Mouse (Mus musculus): ENCODE measurements around the gene Dlk1.

Gene Dlk1

DNA sequence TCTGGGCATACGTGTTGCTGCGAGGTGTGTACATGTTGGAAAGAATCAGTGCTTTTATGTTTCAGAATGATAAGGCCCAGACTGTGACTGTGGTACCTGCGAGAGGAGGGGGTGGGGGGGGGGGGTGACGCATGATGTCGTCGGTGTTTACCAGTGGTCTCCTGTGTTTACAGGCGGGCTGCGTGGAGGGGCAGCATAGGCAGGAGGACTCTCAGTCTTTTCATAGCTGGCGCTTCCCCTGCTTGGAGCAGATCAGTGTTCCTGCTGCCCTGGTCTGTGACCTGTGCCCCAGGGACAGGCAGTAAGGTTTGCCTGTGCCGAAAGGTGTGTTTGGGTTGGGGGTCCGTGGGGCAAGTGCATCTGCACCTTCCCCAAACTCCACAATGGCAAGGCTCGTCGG is at the start of gene Dlk1:
Gene Dlk1, plus strand, starts transcription at position 232 of the 400 bp plus-strand sequence.
- H3K27me3 ChIP-seq (ENCODE audit: control insufficient read depth, insufficient read depth, low read length, poor library complexity, severe bottlenecking) = peaks cover 4% of the 10 kb centered on the region; the same call in 1 of the 2 replicates
- DNase-seq (ENCODE audit: low read depth, low spot score) = no peak
- no peaks in the 10 kb centered on the region for H3K36me3 ChIP-seq (ENCODE audit: control insufficient read depth, insufficient read depth, low read length, poor library complexity, severe bottlenecking)

DNA sequence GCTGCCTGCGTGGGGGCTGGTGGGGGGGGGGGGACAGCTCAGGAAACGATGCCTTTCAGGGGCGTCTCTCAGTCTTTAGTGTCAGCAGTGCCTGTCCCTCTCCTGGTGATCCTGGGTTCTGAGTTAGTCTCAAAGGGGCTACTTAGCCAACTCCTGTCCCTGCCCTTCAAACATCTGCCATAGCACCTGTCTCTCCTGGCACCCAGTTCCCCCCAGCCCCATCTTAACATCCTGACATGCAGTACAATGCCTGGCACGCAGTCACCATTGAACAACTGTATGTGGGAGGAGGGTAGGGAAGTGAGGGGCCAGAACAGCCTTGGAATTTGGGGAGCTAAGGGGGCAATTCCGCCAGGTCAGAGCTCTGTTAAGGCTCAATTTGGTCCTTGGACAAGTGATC is 49.7 kb upstream of the Dlk1 start:
- Histone ChIP-seq H3K27me3 (ENCODE audit: control insufficient read depth, insufficient read depth, low read length, poor library complexity, severe bottlenecking) (no peaks in the 10 kb centered on the region), H3K36me3 (ENCODE audit: control insufficient read depth, insufficient read depth, low read length, poor library complexity, severe bottlenecking) (no peaks in the 10 kb centered on the region)
- no peak for DNase-seq (ENCODE audit: low read depth, low spot score)

- no peaks in the 10 kb centered on the region for H3K27me3 ChIP-seq (ENCODE audit: control insufficient read depth, insufficient read depth, low read length, poor library complexity, severe bottlenecking)
- H3K36me3 ChIP-seq (ENCODE audit: control insufficient read depth, insufficient read depth, low read length, poor library complexity, severe bottlenecking) = no peaks in the 10 kb centered on the region
Observed at GRCm38 (mm10) chr12:109403752-109404151, 48.9 kb upstream of the Dlk1 start.

DNA sequence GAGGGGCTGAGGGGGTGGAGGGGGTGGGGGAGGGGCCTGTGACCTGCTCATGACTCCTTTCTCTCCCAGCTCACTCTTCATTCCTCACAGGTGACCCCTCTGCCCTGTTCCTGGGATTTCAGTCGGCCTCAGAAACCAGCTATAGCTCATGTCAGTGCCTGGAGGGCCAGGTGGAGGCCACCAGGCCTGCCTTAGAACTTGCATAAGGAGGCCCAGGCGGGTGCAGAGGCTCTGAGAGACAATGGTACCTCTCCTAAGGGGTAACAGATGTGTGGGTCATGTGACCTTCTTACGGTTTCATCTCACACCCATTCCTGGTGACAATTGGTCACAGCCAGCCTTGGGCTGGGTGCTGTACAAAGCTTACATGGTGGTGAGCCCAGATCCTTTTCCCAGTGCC is 46.6 kb upstream of the Dlk1 start:
- Histone ChIP-seq H3K36me3 (ENCODE audit: control insufficient read depth, insufficient read depth, low read length, poor library complexity, severe bottlenecking) (no peaks in the 10 kb centered on the region), H3K27me3 (ENCODE audit: control insufficient read depth, insufficient read depth, low read length, poor library complexity, severe bottlenecking) (no peaks in the 10 kb centered on the region)
- DNase-seq (ENCODE audit: low read depth, low spot score) = no peak

More at GRCm38 (mm10) chr12:109403752-109404151, 48.9 kb upstream of the Dlk1 start:
- DNase-seq (ENCODE audit: low read depth, low spot score) = no peak

DNA sequence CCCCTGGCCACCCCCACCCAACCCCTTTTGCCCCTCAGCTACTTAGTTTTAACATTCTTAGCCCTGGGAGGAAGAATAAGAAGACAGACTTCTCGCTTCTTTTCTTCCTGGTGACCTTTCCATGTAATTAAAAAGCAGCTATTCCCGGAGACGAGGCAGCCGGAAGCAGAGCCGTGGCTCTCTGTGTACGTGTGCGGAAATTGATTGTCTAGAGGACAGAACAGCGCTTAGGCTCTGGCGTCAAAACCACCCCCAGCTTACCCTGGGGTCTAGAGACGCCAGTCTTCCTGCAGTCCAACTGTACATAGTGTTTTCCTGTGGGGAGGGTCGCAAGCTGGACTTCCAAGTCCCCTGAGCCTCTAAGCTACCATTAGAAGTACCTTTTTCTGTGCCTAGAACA is 41.9 kb upstream of the Dlk1 start:
- Histone ChIP-seq H3K27me3 (ENCODE audit: control insufficient read depth, insufficient read depth, low read length, poor library complexity, severe bottlenecking) (no peaks in the 10 kb centered on the region; the same call in 1 of the 2 replicates), H3K36me3 (ENCODE audit: control insufficient read depth, insufficient read depth, low read length, poor library complexity, severe bottlenecking) (no peaks in the 10 kb centered on the region)
- no peak for DNase-seq (ENCODE audit: low read depth, low spot score)

GRCm38 (mm10) chr12:109411172-109412070 is 41.2 kb upstream of the Dlk1 start:
- DNase-seq (ENCODE audit: low read depth, low spot score) = no peak
- Histone ChIP-seq H3K27me3 (ENCODE audit: control insufficient read depth, insufficient read depth, low read length, poor library complexity, severe bottlenecking) (no peaks in the 10 kb centered on the region; the same call in 1 of the 2 replicates), H3K36me3 (ENCODE audit: control insufficient read depth, insufficient read depth, low read length, poor library complexity, severe bottlenecking) (no peaks in the 10 kb centered on the region)

- no peaks in the 10 kb centered on the region; the same call in 1 of the 2 replicates for H3K27me3 ChIP-seq (ENCODE audit: control insufficient read depth, insufficient read depth, low read length, poor library complexity, severe bottlenecking)
- H3K36me3 ChIP-seq (ENCODE audit: control insufficient read depth, insufficient read depth, low read length, poor library complexity, severe bottlenecking) = no peaks in the 10 kb centered on the region
- DNase-seq (ENCODE audit: low read depth, low spot score) = no peak
Observed at GRCm38 (mm10) chr12:109412071-109412440, 40.6 kb upstream of the Dlk1 start.

DNA sequence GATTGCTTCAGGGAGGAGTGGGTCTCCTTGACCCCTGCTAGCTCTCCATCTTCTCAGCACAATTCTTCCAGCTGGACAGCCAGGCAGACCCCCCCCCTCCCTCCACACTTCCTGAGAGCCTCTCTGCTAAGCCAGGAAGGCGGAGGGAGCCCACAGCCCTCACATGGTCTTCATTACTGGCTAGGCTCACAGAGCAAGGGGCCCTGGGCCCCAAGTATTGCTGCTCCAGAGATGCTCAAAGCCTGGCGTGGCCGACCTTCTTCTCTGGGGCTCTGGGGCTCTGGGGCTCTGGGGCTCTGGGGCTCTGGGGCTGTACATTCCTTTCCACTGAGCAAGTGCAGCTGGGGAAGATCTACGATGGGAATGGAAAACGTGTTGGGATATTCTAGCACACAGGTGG is 39.9 kb upstream of the Dlk1 start:
- H3K27me3 ChIP-seq (ENCODE audit: control insufficient read depth, insufficient read depth, low read length, poor library complexity, severe bottlenecking) = no peaks in the 10 kb centered on the region; the same call in 1 of the 2 replicates
- no peak for DNase-seq (ENCODE audit: low read depth, low spot score)
- H3K36me3 ChIP-seq (ENCODE audit: control insufficient read depth, insufficient read depth, low read length, poor library complexity, severe bottlenecking) = no peaks in the 10 kb centered on the region

DNA sequence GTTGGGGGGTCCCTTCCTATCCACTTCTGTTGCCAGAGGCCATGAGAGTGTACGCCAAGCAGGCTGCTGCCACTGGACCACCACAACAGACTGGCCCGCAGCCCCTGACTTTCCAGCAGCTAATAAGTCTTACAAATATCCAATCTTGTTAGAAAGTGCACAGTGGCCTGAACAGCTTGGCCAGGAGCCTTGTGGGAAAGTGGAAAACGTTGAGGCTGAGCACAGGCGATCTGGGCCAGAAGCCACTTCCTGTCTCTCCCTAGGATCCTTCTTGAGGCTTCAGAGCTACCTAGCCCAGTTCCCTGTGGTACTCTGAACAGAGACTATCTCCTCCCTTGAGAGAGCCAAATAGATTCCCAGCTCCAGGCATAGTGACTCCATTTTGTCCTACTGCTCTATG is 39.3 kb upstream of the Dlk1 start:
- no peaks in the 10 kb centered on the region; the same call in 1 of the 2 replicates for H3K27me3 ChIP-seq (ENCODE audit: control insufficient read depth, insufficient read depth, low read length, poor library complexity, severe bottlenecking)
- DNase-seq (ENCODE audit: low read depth, low spot score) = no peak
- H3K36me3 ChIP-seq (ENCODE audit: control insufficient read depth, insufficient read depth, low read length, poor library complexity, severe bottlenecking) = no peaks in the 10 kb centered on the region

DNA sequence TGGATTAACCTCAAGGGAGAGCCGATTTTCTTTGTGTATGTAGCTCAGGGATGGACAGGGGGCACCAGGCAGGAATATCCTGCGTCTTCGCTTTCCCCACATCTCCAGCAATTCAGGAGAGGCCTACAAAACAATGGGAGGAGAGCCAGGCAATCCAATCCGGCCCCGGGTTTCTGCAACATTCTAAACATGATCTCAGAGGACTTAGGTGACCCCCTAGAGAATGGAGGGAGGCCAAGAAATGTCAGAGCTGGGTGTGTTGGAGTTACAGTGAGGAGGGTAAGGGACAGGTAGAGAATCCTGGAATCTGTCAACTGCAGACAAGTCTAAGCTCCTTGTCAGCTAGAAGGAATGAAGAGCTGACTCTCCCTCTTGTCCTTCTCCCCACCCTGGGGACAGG is 35.9 kb upstream of the Dlk1 start:
- DNase-seq (ENCODE audit: low read depth, low spot score) = no peak
- H3K27me3 ChIP-seq (ENCODE audit: control insufficient read depth, insufficient read depth, low read length, poor library complexity, severe bottlenecking) = no peaks in the 10 kb centered on the region; the same call in 1 of the 2 replicates
- no peaks in the 10 kb centered on the region for H3K36me3 ChIP-seq (ENCODE audit: control insufficient read depth, insufficient read depth, low read length, poor library complexity, severe bottlenecking)

GRCm38 (mm10) chr12:109417476-109418201 is 35.0 kb upstream of the Dlk1 start:
- DNase-seq (ENCODE audit: low read depth, low spot score) = no peak
- Histone ChIP-seq H3K27me3 (ENCODE audit: control insufficient read depth, insufficient read depth, low read length, poor library complexity, severe bottlenecking) (no peaks in the 10 kb centered on the region; the same call in 1 of the 2 replicates), H3K36me3 (ENCODE audit: control insufficient read depth, insufficient read depth, low read length, poor library complexity, severe bottlenecking) (no peaks in the 10 kb centered on the region)

- DNase-seq (ENCODE audit: low read depth, low spot score) = no peak
- H3K27me3 ChIP-seq (ENCODE audit: control insufficient read depth, insufficient read depth, low read length, poor library complexity, severe bottlenecking) = no peaks in the 10 kb centered on the region
- no peaks in the 10 kb centered on the region for H3K36me3 ChIP-seq (ENCODE audit: control insufficient read depth, insufficient read depth, low read length, poor library complexity, severe bottlenecking)
Observed at GRCm38 (mm10) chr12:109420006-109420405, 32.6 kb upstream of the Dlk1 start.

GRCm38 (mm10) chr12:109423163-109423562 is 29.5 kb upstream of the Dlk1 start:
- DNase-seq (ENCODE audit: low read depth, low spot score) = no peak
- H3K27me3 ChIP-seq (ENCODE audit: control insufficient read depth, insufficient read depth, low read length, poor library complexity, severe bottlenecking) = no peaks in the 10 kb centered on the region

GRCm38 (mm10) chr12:109423716-109424429 is 28.8 kb upstream of the Dlk1 start:
- no peak for DNase-seq (ENCODE audit: low read depth, low spot score)
- Histone ChIP-seq H3K36me3 (ENCODE audit: control insufficient read depth, insufficient read depth, low read length, poor library complexity, severe bottlenecking) (no peaks in the 10 kb centered on the region), H3K27me3 (ENCODE audit: control insufficient read depth, insufficient read depth, low read length, poor library complexity, severe bottlenecking) (no peaks in the 10 kb centered on the region)

More at GRCm38 (mm10) chr12:109423163-109423562, 29.5 kb upstream of the Dlk1 start:
- H3K36me3 ChIP-seq (ENCODE audit: control insufficient read depth, insufficient read depth, low read length, poor library complexity, severe bottlenecking) = no peaks in the 10 kb centered on the region

Data from splenic B cell, adult 2 months (primary cell).